ENCODE assay signal across 10 mouse cellular contexts in genomic region chr7:93062189-93062588, GRCm38 (mm10). TPM values are rescaled to one million over a fixed set of nuclear protein-coding genes. Genes with fewer than 3 reads are reported as not detected.
DNase-seq lines count a peak whose midpoint lies in the region; ATAC-seq lines count a peak whose summit lies in the region.
"Had no signal": no experiment of that assay in that cellular context is flagged by ENCODE, and none has a peak within 500 bp of the region (broad histone marks: within the 10 kb centered on the region; RNA-seq: fewer than 3 reads in every experiment).

No protein-coding gene starts in this region.

- H3K4me1 ChIP-seq in forebrain, embryonic 12.5 days = peaks cover 30% of the 10 kb centered on the region
- H3K4me1 ChIP-seq in neural tube, embryonic 11.5 days (ENCODE audit: control insufficient read depth, insufficient read depth, low read length) = peaks cover 6% of the 10 kb centered on the region
- H3K4me1 ChIP-seq: heart, embryonic 12.5 days had no signal

- H3K9ac ChIP-seq in forebrain, embryonic 12.5 days = no peak overlapping the region
- H3K9ac ChIP-seq in neural tube, embryonic 11.5 days (ENCODE audit: low read length) = no peak overlapping the region
- H3K9ac ChIP-seq: heart, embryonic 12.5 days had no signal

- 2% methylated on average over 6 of the region's 6 CpGs for WGBS in forebrain, embryonic 12.5 days
- 16% methylated on average over 6 of the region's 6 CpGs for WGBS in neural tube, embryonic 11.5 days

- H3K36me3 ChIP-seq in forebrain, embryonic 12.5 days (replicated peaks) = no peaks in the 10 kb centered on the region
- no peaks in the 10 kb centered on the region for H3K36me3 ChIP-seq in neural tube, embryonic 11.5 days (ENCODE audit: control insufficient read depth, insufficient read depth, low read length)
- H3K36me3 ChIP-seq: heart, embryonic 12.5 days had no signal

- 0 out of 2 replicates have a peak, but pooled peaks cover 5% of the 10 kb centered on the region for H3K9me3 ChIP-seq in forebrain, embryonic 12.5 days
- H3K9me3 ChIP-seq in neural tube, embryonic 11.5 days (ENCODE audit: control insufficient read depth, low read length) = no peaks in the 10 kb centered on the region

- intact Hi-C loops in left cerebral cortex, postnatal 14 days (cut with DNase I) = no loop called here

- DNase-seq in frontal cortex, postnatal 25 days (ENCODE audit: low spot score in 2 of 2) = no peak
- peak; percentile 16 to 22 for DNase-seq in left cerebral cortex, postnatal 14 days (ENCODE audit: low spot score in 2 of 2)
- DNase-seq in neural tube, embryonic 11.5 days (ENCODE audit: low spot score) = peak; percentile 69
- DNase-seq in natural killer cell, adult 2 months (ENCODE audit: low spot score in 2 of 2) = no peak
- DNase-seq in thymus, postnatal 0 days (ENCODE audit: low spot score) = no peak
- DNase-seq in adrenal gland, postnatal 4 days (ENCODE audit: low spot score in 2 of 2) = no peak

- peak; percentile 62 for ATAC-seq in frontal cortex, adult (ENCODE audit: low TSS enrichment)
- ATAC-seq in forebrain, embryonic 12.5 days (ENCODE audit: low FRiP score) = peak; percentile 93
- ATAC-seq in neural tube, embryonic 11.5 days (ENCODE audit: insufficient read depth, low FRiP score, low TSS enrichment) = peak; percentile 93

- peak overlapping the region; percentile 27 for H3K4me2 ChIP-seq in forebrain, embryonic 12.5 days
- no peak overlapping the region for H3K4me2 ChIP-seq in neural tube, embryonic 11.5 days (ENCODE audit: low read depth)
- H3K4me2 ChIP-seq: heart, embryonic 12.5 days had no signal

- H3K27me3 ChIP-seq in forebrain, embryonic 12.5 days = no peaks in the 10 kb centered on the region
- no peaks in the 10 kb centered on the region for H3K27me3 ChIP-seq in neural tube, embryonic 11.5 days (ENCODE audit: control insufficient read depth, insufficient read depth, low read length)
- H3K27me3 ChIP-seq: heart, embryonic 12.5 days had no signal

- peak overlapping the region; percentile 82 for H3K27ac ChIP-seq in forebrain, embryonic 12.5 days
- H3K27ac ChIP-seq in neural tube, embryonic 11.5 days (ENCODE audit: low read depth, low read length) = peak overlapping the region; percentile 77
- H3K27ac ChIP-seq: macrophage had no signal

- H3K4me3 ChIP-seq in forebrain, embryonic 12.5 days (replicated peaks) = no peak overlapping the region
- no peak overlapping the region for H3K4me3 ChIP-seq in neural tube, embryonic 11.5 days (ENCODE audit: low read depth, low read length)
- H3K4me3 ChIP-seq: heart, embryonic 12.5 days had no signal

RNA-seq across cellular contexts. Expression of gene Fam181b, which starts 17.5 kb away (rescaled TPM):
- polyA plus RNA-seq in forebrain, embryonic 12.5 days (2016; fragmentation: Nextera tagmentation; extraction: Ambion mirVana) = 39.7 and 40.2 TPM in 2 replicates
- 10 to 100 TPM; 19.4 to 23.0 TPM for total RNA-seq in left cerebral cortex, postnatal 14 days (2021)
- polyA plus RNA-seq in neural tube, embryonic 11.5 days (2014; fragmentation: Nextera tagmentation; extraction: Ambion mirVana) = 56.0 and 62.8 TPM in 2 replicates
- 2.6 and 3.3 TPM in 2 replicates for polyA plus RNA-seq in thymus, postnatal 0 days (2015; fragmentation: Nextera tagmentation; extraction: Ambion mirVana)
- 1 to 10 TPM; 3.6 to 6.2 TPM for total RNA-seq in adrenal gland, postnatal 4 days (2021)
- polyA plus RNA-seq: macrophage had no signal

Comparison
In these comparisons a context has a peak if more than half of its experiments do, and no peak if none do; other contexts are left out.
1. DNase-seq: peak in left cerebral cortex, postnatal 14 days (2 of 2) and neural tube, embryonic 11.5 days (single experiment); none in frontal cortex, postnatal 25 days (0 of 2), natural killer cell, adult 2 months (0 of 2), thymus, postnatal 0 days (single experiment) and adrenal gland, postnatal 4 days (0 of 2).
2. Peak in every context shown above with its lines, with median percentiles within 50 percentile points of each other: ATAC-seq.